Mouse (Mus musculus) CH12.LX (cell line): Measurements from ENCODE around the gene Hist1h1d. TPM values are rescaled to one million over a fixed set of nuclear protein-coding genes. Genes with fewer than 3 reads are reported as not detected.

Source experiments
- DNase-seq: peaks from one replicate; pipeline ENCODE4 v3.0.0-alpha.2; 2013; ENCODE audit errors: extremely low read depth
- H3K27ac ChIP-seq: 2 replicates; pipeline ENCODE4 v1.5.1; 2012; ENCODE audit warnings: low read depth, mild to moderate bottlenecking, control low read depth, moderate library complexity; ENCODE audit not compliant: insufficient read depth
- H3K27me3 ChIP-seq: replicated peaks from 2 replicates; pipeline ENCODE3; 2012; ENCODE audit warnings: inconsistent platforms
- H3K36me3 ChIP-seq, 2 experiments: replicated peaks in 1 of 2; 2 replicates each; pipeline versions ENCODE3 to v1.6.1; 2012; ENCODE audit warnings: inconsistent platforms in 1 of 2, low read length in 1 of 2, mild to moderate bottlenecking in 1 of 2, mixed read lengths in 1 of 2, moderate library complexity in 1 of 2; ENCODE audit not compliant: control insufficient read depth in 1 of 2, insufficient read depth in 1 of 2
- H3K4me1 ChIP-seq, 2 experiments: 2 replicates each; pipeline ENCODE4 v1.6.1; 2012; ENCODE audit warnings: inconsistent platforms in 1 of 2, moderate library complexity in 1 of 2; ENCODE audit not compliant: insufficient read depth in 2 of 2, control insufficient read depth in 1 of 2
- H3K4me2 ChIP-seq: 2 replicates; pipeline ENCODE4 v1.6.1; 2012; ENCODE audit warnings: low read depth, mild to moderate bottlenecking, control low read depth; ENCODE audit not compliant: poor library complexity, insufficient read depth, severe bottlenecking
- H3K4me3 ChIP-seq, 3 experiments: fragments of 150-350 bp in 1 of 3; sonication (generic) in 1 of 3; replicated peaks in 1 of 3; 2 replicates each; pipeline versions ENCODE3 to v1.5.1; 2011 to 2012; ENCODE audit warnings: low read depth in 2 of 3, low read length in 2 of 3, mild to moderate bottlenecking in 2 of 3, moderate library complexity in 2 of 3, control low read depth in 1 of 3, improper control_type of control experiment in 1 of 3, inconsistent platforms in 1 of 3, mixed read lengths in 1 of 3; ENCODE audit not compliant: poor library complexity in 1 of 3
- H3K79me2 ChIP-seq: replicated peaks from 2 replicates; pipeline ENCODE4 v1.6.1; 2012; ENCODE audit warnings: mild to moderate bottlenecking, moderate library complexity; ENCODE audit not compliant: control insufficient read depth, poor library complexity, insufficient read depth, severe bottlenecking; ENCODE audit errors: extremely low read depth
- H3K9ac ChIP-seq: 2 replicates; pipeline ENCODE4 v1.6.1; 2012; ENCODE audit warnings: low read depth, mild to moderate bottlenecking, control low read depth, moderate library complexity; ENCODE audit not compliant: insufficient read depth
- H3K9me3 ChIP-seq: replicated peaks from 2 replicates; pipeline ENCODE3; 2012; ENCODE audit warnings: low read length, inconsistent platforms, mixed read lengths
- BHLHE40 ChIP-seq: IDR thresholded peaks from 2 replicates; pipeline ENCODE4 v1.6.1; 2011; ENCODE audit warnings: mild to moderate bottlenecking, low read depth, low read length, improper control_type of control experiment
- CHD1 ChIP-seq: IDR thresholded peaks from 2 replicates; pipeline ENCODE4 v1.6.1; 2012; ENCODE audit warnings: low read depth, low read length, improper control_type of control experiment, inconsistent platforms
- CHD2 ChIP-seq: IDR thresholded peaks from 2 replicates; pipeline ENCODE4 v1.6.1; 2011; ENCODE audit warnings: low read length, improper control_type of control experiment
- E2F4 ChIP-seq: IDR thresholded peaks from 2 replicates; pipeline ENCODE4 v1.6.1; 2011; ENCODE audit warnings: low read depth, low read length, improper control_type of control experiment; ENCODE audit not compliant: insufficient replicate concordance
- ELF1 ChIP-seq: IDR thresholded peaks from 2 replicates; pipeline ENCODE4 v1.6.1; 2014; ENCODE audit warnings: low read depth, mild to moderate bottlenecking, inconsistent platforms, low read length, improper control_type of control experiment
- EP300 ChIP-seq: IDR thresholded peaks from 2 replicates; pipeline ENCODE4 v1.6.1; 2011; ENCODE audit warnings: low read length, improper control_type of control experiment
- GABPA ChIP-seq: IDR thresholded peaks from 2 replicates; pipeline ENCODE4 v1.6.1; 2012; ENCODE audit warnings: low read depth, low read length, improper control_type of control experiment, inconsistent platforms; ENCODE audit not compliant: insufficient replicate concordance
- JUN ChIP-seq: IDR thresholded peaks from 2 replicates; pipeline ENCODE4 v1.6.1; 2011; ENCODE audit warnings: low read depth, mild to moderate bottlenecking, low read length, improper control_type of control experiment, moderate library complexity; ENCODE audit not compliant: insufficient read depth
- JUND ChIP-seq: conservative IDR thresholded peaks from 2 replicates; pipeline ENCODE4 v1.6.1; 2011; ENCODE audit warnings: low read depth, low read length, improper control_type of control experiment
- KAT2A ChIP-seq: IDR thresholded peaks from 2 replicates; pipeline ENCODE4 v1.6.1; 2012; ENCODE audit warnings: low read length, improper control_type of control experiment, inconsistent platforms; ENCODE audit not compliant: insufficient replicate concordance
- MAZ ChIP-seq: IDR thresholded peaks from 2 replicates; pipeline ENCODE4 v1.6.1; 2012; ENCODE audit warnings: low read depth, mild to moderate bottlenecking, inconsistent platforms, low read length, improper control_type of control experiment, moderate library complexity
- MEF2A ChIP-seq: IDR thresholded peaks from 2 replicates; pipeline ENCODE4 v1.6.1; 2014; ENCODE audit warnings: low read depth, mild to moderate bottlenecking, inconsistent platforms, low read length, improper control_type of control experiment, borderline replicate concordance
- MYC ChIP-seq: IDR thresholded peaks from 2 replicates; pipeline ENCODE4 v1.6.1; 2011; ENCODE audit warnings: low read depth, mild to moderate bottlenecking, improper control_type of control experiment, low read length
- PAX5 ChIP-seq: IDR thresholded peaks from 2 replicates; pipeline ENCODE4 v1.6.1; 2012; ENCODE audit warnings: low read length, inconsistent platforms, mixed read lengths
- POLR2A ChIP-seq: IDR thresholded peaks from 2 replicates; pipeline ENCODE4 v1.6.1; 2011; ENCODE audit warnings: low read depth, mild to moderate bottlenecking, improper control_type of control experiment, low read length
- POLR2AphosphoS2 ChIP-seq: IDR thresholded peaks from 2 replicates; pipeline ENCODE4 v1.6.1; 2011; ENCODE audit warnings: low read depth, low read length, improper control_type of control experiment
- RAD21 ChIP-seq: IDR thresholded peaks from 2 replicates; pipeline ENCODE4 v1.6.1; 2011; ENCODE audit warnings: low read depth, mild to moderate bottlenecking, low read length, improper control_type of control experiment, moderate library complexity
- RCOR1 ChIP-seq: conservative IDR thresholded peaks from 2 replicates; pipeline ENCODE4 v1.6.1; 2012; ENCODE audit warnings: low read depth, mild to moderate bottlenecking, inconsistent platforms, low read length, improper control_type of control experiment
- SMC3 ChIP-seq: IDR thresholded peaks from 2 replicates; pipeline ENCODE4 v1.6.1; 2011; ENCODE audit warnings: low read depth, low read length, improper control_type of control experiment
- UBTF ChIP-seq: IDR thresholded peaks from 2 replicates; pipeline ENCODE4 v1.6.1; 2012; ENCODE audit warnings: low read depth, mild to moderate bottlenecking, inconsistent platforms, low read length, improper control_type of control experiment, moderate library complexity
- ZC3H11A ChIP-seq: IDR thresholded peaks from 2 replicates; pipeline ENCODE4 v1.6.1; 2012; ENCODE audit warnings: low read depth, mild to moderate bottlenecking, inconsistent platforms, low read length, improper control_type of control experiment
- ZMIZ1 ChIP-seq: IDR thresholded peaks from 2 replicates; pipeline ENCODE4 v1.6.1; 2012; ENCODE audit warnings: low read depth, mild to moderate bottlenecking, inconsistent platforms, low read length, improper control_type of control experiment
- ZNF384 ChIP-seq: IDR thresholded peaks from 2 replicates; pipeline ENCODE4 v1.6.1; 2012; ENCODE audit warnings: low read depth, low read length, improper control_type of control experiment, inconsistent platforms
- dilution Hi-C: fragments of 300-500 bp; cut with MboI; formaldehyde crosslinking; loops from 2 replicates; pipeline ENCODE4 v1.14.3; 2020; ENCODE audit warnings: low sequenced_read_pairs; ENCODE audit not compliant: extremely low pct_unique_long_range_greater_than_20kb, extremely low pct_ligation_motif_present
- in situ Hi-C: fragments of 300-500 bp; cut with MboI; formaldehyde crosslinking; loops from 3 replicates; pipeline ENCODE4 v1.14.3; 2019; ENCODE audit warnings: low sequenced_read_pairs, low pct_ligation_motif_present, low pct_unique_long_range_greater_than_20kb, mixed read lengths
- polyA plus RNA-seq: library from polyadenylated mRNA; unstranded; fragments of >175 nt; gene quantifications from 2 replicates; pipeline ENCODE4 v1.2.1, GENCODE M21; 2012; ENCODE audit warnings: low read depth; ENCODE audit not compliant: insufficient read length
- total RNA-seq, 2 experiments: library from RNA; depleted of rRNA; stranded (reverse); fragments of 300-350 nt in 1 of 2; fragments of >200 nt in 1 of 2; gene quantifications; 2 replicates each; pipeline ENCODE4 v1.2.3; 2012 to 2014

Gene Hist1h1d
- total and polyA plus RNA-seq, 3 experiments: 0.14 to 112 (median 2.3) TPM

GRCm38 (mm10) chr13:23583387-23584068 lies 30.5 kb downstream of the Hist1h1d start:
- H3K36me3 ChIP-seq: no peaks in the 10 kb centered on the region
- TF ChIP-seq PAX5 (no peak), POLR2A (0 out of 2 replicates have a peak, but pooled peaks have one; percentile 19), EP300 (no peak)
- TF ChIP-seq, all 38 proteins: peak for 1
- dilution Hi-C loops (no loop called here), in situ Hi-C loops (no loop called here)
- Histone ChIP-seq H3K9ac (peak overlapping the region; percentile 98), H3K9me3 (no peaks in the 10 kb centered on the region), H3K4me3 (peak overlapping the region in 1 of 3 experiments; percentile 9), H3K27me3 (no peaks in the 10 kb centered on the region), H3K4me2 (peak overlapping the region; percentile 78), H3K4me1 (peaks cover 3 to 39% of the 10 kb centered on the region in 2 experiments), H3K79me2 (no peaks in the 10 kb centered on the region), H3K27ac (peak overlapping the region; percentile 93)
- DNase-seq: peak; percentile 37

- H3K4me3 ChIP-seq: peak overlapping the region in 1 of 3 experiments; percentile 24
- no peaks in the 10 kb centered on the region for H3K9me3 ChIP-seq
- peak; percentile 52 for DNase-seq
- H3K79me2 ChIP-seq: no peaks in the 10 kb centered on the region
- peak overlapping the region; percentile 86 for H3K27ac ChIP-seq
- H3K27me3 ChIP-seq: no peaks in the 10 kb centered on the region
- H3K9ac ChIP-seq: peak overlapping the region; percentile 98
- peak overlapping the region; percentile 96 for H3K4me2 ChIP-seq
- in situ Hi-C loops (no loop called here), dilution Hi-C loops (no loop called here)
- H3K4me1 ChIP-seq: peaks cover 3 to 47% of the 10 kb centered on the region in 2 experiments
- TF ChIP-seq GABPA (no peak), ELF1 (peak; percentile 37; the same call in 1 of the 2 replicates)
- H3K36me3 ChIP-seq: no peaks in the 10 kb centered on the region
Measured at GRCm38 (mm10) chr13:23584331-23584730, 31.3 kb downstream of the Hist1h1d start.

- H3K27ac ChIP-seq: peak overlapping the region; percentile 94
- H3K4me2 ChIP-seq: peak overlapping the region; percentile 96
- no peaks in the 10 kb centered on the region for H3K9me3 ChIP-seq
- dilution Hi-C loops: no loop called here
- H3K79me2 ChIP-seq: no peaks in the 10 kb centered on the region
- peak overlapping the region; percentile 23 to 47 (median 45) for H3K4me3 ChIP-seq
- H3K4me1 ChIP-seq: peaks cover 3 to 49% of the 10 kb centered on the region in 2 experiments
- no peaks in the 10 kb centered on the region for H3K36me3 ChIP-seq
- H3K27me3 ChIP-seq: no peaks in the 10 kb centered on the region
- in situ Hi-C loops: no loop called here
- peak; percentile 88 for DNase-seq
- peak overlapping the region; percentile 98 for H3K9ac ChIP-seq
- TF ChIP-seq ZC3H11A: no peak
- no peak for TF ChIP-seq ZNF384
- TF ChIP-seq CHD1: peak; percentile 69
- TF ChIP-seq RAD21: no peak
- no peak for TF ChIP-seq PAX5
- TF ChIP-seq POLR2A: peak; percentile 94
- TF ChIP-seq BHLHE40: no peak; the same call in 1 of the 2 replicates
- no peak; the same call in 1 of the 2 replicates for TF ChIP-seq MYC
- peak; percentile 100 for TF ChIP-seq POLR2AphosphoS2
- TF ChIP-seq RCOR1: no peak
- peak; percentile 95 for TF ChIP-seq ZMIZ1
- no peak for TF ChIP-seq MAZ
- TF ChIP-seq KAT2A: no peak
- peak; percentile 84 for TF ChIP-seq CHD2
- TF ChIP-seq EP300: no peak; the same call in 1 of the 2 replicates
- TF ChIP-seq UBTF: no peak
- TF ChIP-seq E2F4: no peak
- peak; percentile 18; the same call in 1 of the 2 replicates for TF ChIP-seq SMC3
- TF ChIP-seq JUN: no peak
- 0 out of 2 replicates have a peak, but pooled peaks have one; percentile 26 for TF ChIP-seq JUND
- TF ChIP-seq MEF2A: peak; percentile 65; the same call in 1 of the 2 replicates
Measured at GRCm38 (mm10) chr13:23585029-23585441, 32.0 kb downstream of the Hist1h1d start.
